Mouse (Mus musculus): ENCODE data around the gene Cartpt.
A peak's percentile ranks its signal among the peaks of the same experiment; 100 is the strongest.

Gene Cartpt

GRCm38 (mm10) chr13:99900965-99901364 lies at the start of gene Cartpt:
Cartpt (minus strand) TSS chr13:99901091.
- no peak for TF ChIP-seq CTCF (conservative IDR thresholded peaks at IDR 0.05; ENCODE audit: low read length)
- no peak for TF ChIP-seq POU5F1 (IDR thresholded peaks at IDR 0.05; ENCODE audit: borderline replicate concordance, low read length)
- TF ChIP-seq NANOG (IDR thresholded peaks at IDR 0.05; ENCODE audit: borderline replicate concordance, low read length) = no peak
- Histone ChIP-seq H3K4me1 (replicated peaks; ENCODE audit: low read depth, low read length) (peaks cover 14% of the 10 kb centered on the region), H3K4me3 (replicated peaks; ENCODE audit: low read length) (peak within 1 kb of the TSS; percentile 80), H3K27me3 (ENCODE audit: insufficient read depth, low read length) (peaks cover 41% of the 10 kb centered on the region), H3K9me3 (ENCODE audit: low read length) (no peaks in the 10 kb centered on the region), H3K36me3 (ENCODE audit: insufficient read depth, low read length) (no peaks in the 10 kb centered on the region)

- TF ChIP-seq POU5F1 (IDR thresholded peaks at IDR 0.05; ENCODE audit: borderline replicate concordance, low read length) (no peak), NANOG (IDR thresholded peaks at IDR 0.05; ENCODE audit: borderline replicate concordance, low read length) (no peak), CTCF (conservative IDR thresholded peaks at IDR 0.05; ENCODE audit: low read length) (no peak)
- H3K9me3 ChIP-seq (ENCODE audit: low read length) = no peaks in the 10 kb centered on the region
- H3K36me3 ChIP-seq (ENCODE audit: insufficient read depth, low read length) = peaks cover 34% of the 10 kb centered on the region
- H3K27me3 ChIP-seq (ENCODE audit: insufficient read depth, low read length) = no peaks in the 10 kb centered on the region
- no peaks in the 10 kb centered on the region for H3K4me1 ChIP-seq (replicated peaks; ENCODE audit: low read depth, low read length)
- H3K4me3 ChIP-seq (replicated peaks; ENCODE audit: low read length) = no peak overlapping the region
Observed at GRCm38 (mm10) chr13:99947417-99947816, 46.5 kb upstream of the Cartpt start.

- TF ChIP-seq POU5F1 (IDR thresholded peaks at IDR 0.05; ENCODE audit: borderline replicate concordance, low read length) (no peak), CTCF (conservative IDR thresholded peaks at IDR 0.05; ENCODE audit: low read length) (peak; percentile 90), NANOG (IDR thresholded peaks at IDR 0.05; ENCODE audit: borderline replicate concordance, low read length) (no peak)
- no peaks in the 10 kb centered on the region for H3K9me3 ChIP-seq (ENCODE audit: low read length)
- no peaks in the 10 kb centered on the region for H3K27me3 ChIP-seq (ENCODE audit: insufficient read depth, low read length)
- H3K4me3 ChIP-seq (replicated peaks; ENCODE audit: low read length) = no peak overlapping the region
- H3K36me3 ChIP-seq (ENCODE audit: insufficient read depth, low read length) = peaks cover 7% of the 10 kb centered on the region; the same call in 1 of the 2 replicates
- H3K4me1 ChIP-seq (replicated peaks; ENCODE audit: low read depth, low read length) = peaks cover 9% of the 10 kb centered on the region
Observed at GRCm38 (mm10) chr13:99943525-99943924, 42.6 kb upstream of the Cartpt start.

- Histone ChIP-seq H3K9me3 (ENCODE audit: low read length) (no peaks in the 10 kb centered on the region), H3K36me3 (ENCODE audit: insufficient read depth, low read length) (no peaks in the 10 kb centered on the region), H3K27me3 (ENCODE audit: insufficient read depth, low read length) (no peaks in the 10 kb centered on the region), H3K4me1 (replicated peaks; ENCODE audit: low read depth, low read length) (peaks cover 9% of the 10 kb centered on the region), H3K4me3 (replicated peaks; ENCODE audit: low read length) (no peak overlapping the region)
- no peak for TF ChIP-seq CTCF (conservative IDR thresholded peaks at IDR 0.05; ENCODE audit: low read length)
Observed at GRCm38 (mm10) chr13:99940601-99941000, 39.7 kb upstream of the Cartpt start.

GRCm38 (mm10) chr13:99939320-99939671 lies 38.4 kb upstream of the Cartpt start:
- TF ChIP-seq POU5F1 (IDR thresholded peaks at IDR 0.05; ENCODE audit: borderline replicate concordance, low read length) (no peak), NANOG (IDR thresholded peaks at IDR 0.05; ENCODE audit: borderline replicate concordance, low read length) (no peak), CTCF (conservative IDR thresholded peaks at IDR 0.05; ENCODE audit: low read length) (no peak)
- no peak overlapping the region for H3K4me3 ChIP-seq (replicated peaks; ENCODE audit: low read length)
- H3K36me3 ChIP-seq (ENCODE audit: insufficient read depth, low read length) = no peaks in the 10 kb centered on the region
- H3K9me3 ChIP-seq (ENCODE audit: low read length) = no peaks in the 10 kb centered on the region
- no peaks in the 10 kb centered on the region for H3K27me3 ChIP-seq (ENCODE audit: insufficient read depth, low read length)
- H3K4me1 ChIP-seq (replicated peaks; ENCODE audit: low read depth, low read length) = peaks cover 9% of the 10 kb centered on the region

GRCm38 (mm10) chr13:99938606-99939319 lies 37.9 kb upstream of the Cartpt start:
- TF ChIP-seq NANOG (IDR thresholded peaks at IDR 0.05; ENCODE audit: borderline replicate concordance, low read length) = no peak
- no peak for TF ChIP-seq CTCF (conservative IDR thresholded peaks at IDR 0.05; ENCODE audit: low read length)
- H3K36me3 ChIP-seq (ENCODE audit: insufficient read depth, low read length) = no peaks in the 10 kb centered on the region
- no peaks in the 10 kb centered on the region for H3K27me3 ChIP-seq (ENCODE audit: insufficient read depth, low read length)
- H3K4me3 ChIP-seq (replicated peaks; ENCODE audit: low read length) = no peak overlapping the region
- H3K4me1 ChIP-seq (replicated peaks; ENCODE audit: low read depth, low read length) = peaks cover 9% of the 10 kb centered on the region
- H3K9me3 ChIP-seq (ENCODE audit: low read length) = no peaks in the 10 kb centered on the region

- TF ChIP-seq NANOG (IDR thresholded peaks at IDR 0.05; ENCODE audit: borderline replicate concordance, low read length) (no peak), POU5F1 (IDR thresholded peaks at IDR 0.05; ENCODE audit: borderline replicate concordance, low read length) (no peak), CTCF (conservative IDR thresholded peaks at IDR 0.05; ENCODE audit: low read length) (no peak)
- no peaks in the 10 kb centered on the region for H3K9me3 ChIP-seq (ENCODE audit: low read length)
- no peak overlapping the region for H3K4me3 ChIP-seq (replicated peaks; ENCODE audit: low read length)
- no peaks in the 10 kb centered on the region for H3K36me3 ChIP-seq (ENCODE audit: insufficient read depth, low read length)
- peaks cover 9% of the 10 kb centered on the region for H3K4me1 ChIP-seq (replicated peaks; ENCODE audit: low read depth, low read length)
- no peaks in the 10 kb centered on the region for H3K27me3 ChIP-seq (ENCODE audit: insufficient read depth, low read length)
Observed at GRCm38 (mm10) chr13:99937741-99938140, 36.9 kb upstream of the Cartpt start.

- Histone ChIP-seq H3K27me3 (ENCODE audit: insufficient read depth, low read length) (no peaks in the 10 kb centered on the region), H3K4me3 (replicated peaks; ENCODE audit: low read length) (no peak overlapping the region), H3K9me3 (ENCODE audit: low read length) (peaks cover 7% of the 10 kb centered on the region), H3K36me3 (ENCODE audit: insufficient read depth, low read length) (no peaks in the 10 kb centered on the region), H3K4me1 (replicated peaks; ENCODE audit: low read depth, low read length) (no peaks in the 10 kb centered on the region)
- TF ChIP-seq POU5F1 (IDR thresholded peaks at IDR 0.05; ENCODE audit: borderline replicate concordance, low read length) (no peak), CTCF (conservative IDR thresholded peaks at IDR 0.05; ENCODE audit: low read length) (no peak), NANOG (IDR thresholded peaks at IDR 0.05; ENCODE audit: borderline replicate concordance, low read length) (no peak)
Observed at GRCm38 (mm10) chr13:99932406-99932805, 31.5 kb upstream of the Cartpt start.

GRCm38 (mm10) chr13:99931502-99931901 lies 30.6 kb upstream of the Cartpt start:
- no peaks in the 10 kb centered on the region for H3K27me3 ChIP-seq (ENCODE audit: insufficient read depth, low read length)
- TF ChIP-seq NANOG (IDR thresholded peaks at IDR 0.05; ENCODE audit: borderline replicate concordance, low read length) (no peak), CTCF (conservative IDR thresholded peaks at IDR 0.05; ENCODE audit: low read length) (no peak), POU5F1 (IDR thresholded peaks at IDR 0.05; ENCODE audit: borderline replicate concordance, low read length) (no peak)
- H3K9me3 ChIP-seq (ENCODE audit: low read length) = peaks cover 7% of the 10 kb centered on the region
- no peaks in the 10 kb centered on the region for H3K4me1 ChIP-seq (replicated peaks; ENCODE audit: low read depth, low read length)
- no peaks in the 10 kb centered on the region for H3K36me3 ChIP-seq (ENCODE audit: insufficient read depth, low read length)
- no peak overlapping the region for H3K4me3 ChIP-seq (replicated peaks; ENCODE audit: low read length)

All from E14TG2a.4 (cell line).